Mouse (Mus musculus): ENCODE measurements around the gene Ahr. TPM values are rescaled to one million over a fixed set of nuclear protein-coding genes. Genes with fewer than 3 reads are reported as not detected.

The Ahr gene
- total and polyA plus RNA-seq, 3 experiments = not detected

DNA sequence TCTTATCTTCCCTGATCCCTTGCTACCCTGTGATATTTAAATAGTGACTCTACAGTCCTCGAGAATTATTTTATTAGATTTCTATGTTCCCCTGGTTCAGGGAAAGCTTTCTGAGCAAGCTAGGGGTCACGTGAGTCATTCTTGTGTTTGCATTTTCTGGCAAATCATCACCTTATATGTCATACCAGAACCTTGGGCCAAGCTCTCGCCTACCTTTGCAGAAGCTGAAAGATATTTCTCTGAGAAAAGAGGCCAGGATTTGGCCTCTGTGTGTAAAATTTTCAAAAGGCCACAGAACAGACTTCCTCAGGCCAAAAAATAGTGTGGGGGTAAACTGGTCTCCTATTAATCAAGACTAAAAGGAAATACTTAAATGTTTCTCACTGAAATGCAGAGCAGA lies 19.2 kb downstream of the Ahr start:
- TF ChIP-seq POLR2A (IDR thresholded peaks at IDR 0.05; ENCODE audit: control insufficient read depth in 1 of 2, insufficient read depth in 1 of 2, low read depth in 1 of 2, low read length in 2 of 2, poor library complexity in 1 of 2) (no peak), POLR2AphosphoS2 (IDR thresholded peaks at IDR 0.05; ENCODE audit: low read length) (no peak), SIN3A (IDR thresholded peaks at IDR 0.05; ENCODE audit: low read length) (no peak), CHD1 (IDR thresholded peaks at IDR 0.05; ENCODE audit: low read depth, low read length) (no peak), KAT2A (conservative IDR thresholded peaks at IDR 0.05; ENCODE audit: low read depth, low read length) (no peak), MEF2A (IDR thresholded peaks at IDR 0.05; ENCODE audit: extremely low read depth, insufficient replicate concordance, low read depth, low read length, poor library complexity, severe bottlenecking) (no peak), JUND (IDR thresholded peaks at IDR 0.05; ENCODE audit: low read depth, low read length) (no peak)
- Histone ChIP-seq H3K9ac (ENCODE audit: control insufficient read depth, low read depth, low read length, poor library complexity, severe bottlenecking) (no peak overlapping the region), H3K36me3 (ENCODE audit: control insufficient read depth in 1 of 2, insufficient read depth in 2 of 2, low read length in 2 of 2) (no peaks in the 10 kb centered on the region), H3K79me2 (ENCODE audit: control insufficient read depth, insufficient read depth, low read length, poor library complexity) (no peaks in the 10 kb centered on the region), H3K4me3 (ENCODE audit: control insufficient read depth in 1 of 2, insufficient read depth in 1 of 2, low read depth in 2 of 2, low read length in 2 of 2) (no peak overlapping the region), H3K4me1 (ENCODE audit: control insufficient read depth in 1 of 2, insufficient read depth in 2 of 2, low read length in 2 of 2) (no peaks in the 10 kb centered on the region), H3K9me3 (replicated peaks; ENCODE audit: insufficient read depth, low read length) (no peaks in the 10 kb centered on the region), H3K27me3 (ENCODE audit: control insufficient read depth in 1 of 2, insufficient read depth in 2 of 2, low read length in 2 of 2) (no peaks in the 10 kb centered on the region), H3K27ac (ENCODE audit: control insufficient read depth, low read depth, low read length) (no peak overlapping the region)
- DNase-seq (ENCODE audit: low read depth, low spot score) = no peak

DNA sequence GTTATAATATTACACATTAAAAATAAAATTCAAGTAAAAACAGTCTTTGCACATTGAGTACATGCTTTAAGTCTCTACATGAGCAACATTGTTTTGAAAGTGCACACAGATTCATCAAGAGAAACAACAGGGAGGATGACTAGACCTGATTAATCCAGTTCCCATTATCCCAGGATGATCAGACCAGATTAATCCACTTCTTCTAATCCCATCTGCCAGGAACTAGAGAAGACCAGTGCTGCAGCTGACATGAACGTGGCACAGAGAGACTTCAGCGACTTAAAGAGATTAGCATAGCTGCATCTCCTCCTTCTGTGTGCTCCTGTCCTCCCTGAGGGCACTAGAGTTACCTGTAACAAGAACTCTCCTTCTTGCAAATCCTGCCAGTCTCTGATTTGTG lies 20.2 kb downstream of the Ahr start:
- Histone ChIP-seq H3K36me3 (ENCODE audit: control insufficient read depth in 1 of 2, insufficient read depth in 2 of 2, low read length in 2 of 2) (no peaks in the 10 kb centered on the region), H3K27me3 (ENCODE audit: control insufficient read depth in 1 of 2, insufficient read depth in 2 of 2, low read length in 2 of 2) (no peaks in the 10 kb centered on the region), H3K9me3 (replicated peaks; ENCODE audit: insufficient read depth, low read length) (no peaks in the 10 kb centered on the region), H3K79me2 (ENCODE audit: control insufficient read depth, insufficient read depth, low read length, poor library complexity) (no peaks in the 10 kb centered on the region), H3K4me3 (ENCODE audit: control insufficient read depth in 1 of 2, insufficient read depth in 1 of 2, low read depth in 2 of 2, low read length in 2 of 2) (no peak overlapping the region), H3K27ac (ENCODE audit: control insufficient read depth, low read depth, low read length) (no peak overlapping the region), H3K9ac (ENCODE audit: control insufficient read depth, low read depth, low read length, poor library complexity, severe bottlenecking) (no peak overlapping the region), H3K4me1 (ENCODE audit: control insufficient read depth in 1 of 2, insufficient read depth in 2 of 2, low read length in 2 of 2) (no peaks in the 10 kb centered on the region)
- TF ChIP-seq MAX (IDR thresholded peaks at IDR 0.05; ENCODE audit: low read length) (no peak), KAT2A (conservative IDR thresholded peaks at IDR 0.05; ENCODE audit: low read depth, low read length) (no peak), POLR2AphosphoS5 (IDR thresholded peaks at IDR 0.05; ENCODE audit: borderline replicate concordance, low read depth, low read length) (no peak)
- no peak for DNase-seq (ENCODE audit: low read depth, low spot score)

DNA sequence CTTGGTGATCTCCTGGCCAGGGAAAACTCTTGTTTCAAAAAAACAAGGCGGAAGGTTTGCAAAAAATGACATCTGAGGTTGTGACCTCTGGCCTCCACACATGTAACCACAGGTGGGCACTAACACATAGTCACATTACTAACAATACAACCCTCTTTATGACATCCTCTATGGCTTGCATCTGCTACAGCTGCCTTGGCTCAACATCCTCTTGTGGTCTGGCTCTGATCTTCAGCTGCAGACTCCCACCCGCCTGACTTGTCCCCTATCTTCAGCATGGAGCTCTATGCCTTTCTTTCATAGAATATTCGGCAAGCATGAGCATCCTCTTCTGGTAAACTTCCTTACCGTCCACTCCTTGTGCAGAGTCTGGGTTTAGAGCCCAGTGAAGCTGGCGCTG lies 24.1 kb downstream of the Ahr start:
- Histone ChIP-seq H3K79me2 (ENCODE audit: control insufficient read depth, insufficient read depth, low read length, poor library complexity) (no peaks in the 10 kb centered on the region), H3K4me3 (ENCODE audit: control insufficient read depth in 1 of 2, insufficient read depth in 1 of 2, low read depth in 2 of 2, low read length in 2 of 2) (no peak overlapping the region), H3K4me1 (ENCODE audit: control insufficient read depth in 1 of 2, insufficient read depth in 2 of 2, low read length in 2 of 2) (no peaks in the 10 kb centered on the region), H3K36me3 (ENCODE audit: control insufficient read depth in 1 of 2, insufficient read depth in 2 of 2, low read length in 2 of 2) (no peaks in the 10 kb centered on the region), H3K9me3 (replicated peaks; ENCODE audit: insufficient read depth, low read length) (no peaks in the 10 kb centered on the region), H3K27ac (ENCODE audit: control insufficient read depth, low read depth, low read length) (no peak overlapping the region), H3K9ac (ENCODE audit: control insufficient read depth, low read depth, low read length, poor library complexity, severe bottlenecking) (no peak overlapping the region), H3K27me3 (ENCODE audit: control insufficient read depth in 1 of 2, insufficient read depth in 2 of 2, low read length in 2 of 2) (no peaks in the 10 kb centered on the region)
- TF ChIP-seq MYB (IDR thresholded peaks at IDR 0.05; ENCODE audit: low read depth, low read length) (no peak), CHD1 (IDR thresholded peaks at IDR 0.05; ENCODE audit: low read depth, low read length) (no peak), GATA1 (IDR thresholded peaks at IDR 0.05; ENCODE audit: low read depth, low read length) (no peak), ZNF384 (IDR thresholded peaks at IDR 0.05; ENCODE audit: low read depth, low read length) (no peak), MEF2A (IDR thresholded peaks at IDR 0.05; ENCODE audit: extremely low read depth, insufficient replicate concordance, low read depth, low read length, poor library complexity, severe bottlenecking) (no peak), ELF1 (IDR thresholded peaks at IDR 0.05; ENCODE audit: low read depth, low read length) (no peak), CTCF (IDR thresholded peaks at IDR 0.05 in 2 of 3, conservative IDR thresholded peaks at IDR 0.05 in 1 of 3; ENCODE audit: control insufficient read depth in 1 of 3, insufficient read depth in 1 of 3, low read depth in 2 of 3, low read length in 3 of 3, poor library complexity in 1 of 3, severe bottlenecking in 1 of 3) (no peak), POLR2AphosphoS5 (IDR thresholded peaks at IDR 0.05; ENCODE audit: borderline replicate concordance, low read depth, low read length) (no peak), NRF1 (IDR thresholded peaks at IDR 0.05; ENCODE audit: insufficient read depth, low read depth, low read length, poor library complexity, severe bottlenecking) (no peak), MXI1 (IDR thresholded peaks at IDR 0.05; ENCODE audit: low read depth, low read length) (no peak), HCFC1 (IDR thresholded peaks at IDR 0.05; ENCODE audit: low read depth, low read length) (no peak), ZKSCAN1 (IDR thresholded peaks at IDR 0.05; ENCODE audit: low read depth, low read length) (no peak), USF2 (IDR thresholded peaks at IDR 0.05; ENCODE audit: borderline replicate concordance in 1 of 2, insufficient read depth in 1 of 2, low read depth in 1 of 2, low read length in 2 of 2) (no peak), POLR2A (IDR thresholded peaks at IDR 0.05; ENCODE audit: control insufficient read depth in 1 of 2, insufficient read depth in 1 of 2, low read depth in 1 of 2, low read length in 2 of 2, poor library complexity in 1 of 2) (no peak), E2F4 (IDR thresholded peaks at IDR 0.05; ENCODE audit: borderline replicate concordance, low read depth, low read length) (no peak), TBP (IDR thresholded peaks at IDR 0.05; ENCODE audit: low read depth, low read length) (no peak)
- DNase-seq (ENCODE audit: low read depth, low spot score) = no peak

Measured in MEL (cell line).